Mouse (Mus musculus) intestine, postnatal 0 days (tissue): ENCODE data around the gene Nop56. TPM values are rescaled to one million over a fixed set of nuclear protein-coding genes. Genes with fewer than 3 reads are reported as not detected.

Experiments
- ATAC-seq: fragments of 200-750 bp; cut with Nextera tagmentation; 2 replicates; pipeline ENCODE4 v1.8.0; 2017; ENCODE audit warnings: mild to moderate bottlenecking, moderate TSS enrichment, moderate library complexity
- H3K27ac ChIP-seq: fragments of 300-500 bp; sonication (generic); 2 replicates; pipeline ENCODE4 v1.5.1; 2014; ENCODE audit warnings: mild to moderate bottlenecking, low read depth, low read length, moderate library complexity
- H3K27me3 ChIP-seq: fragments of 300-500 bp; sonication (generic); replicated peaks from 2 replicates; pipeline ENCODE4 v1.6.1; 2014; ENCODE audit warnings: low read length, mixed read lengths; ENCODE audit not compliant: control insufficient read depth, insufficient read depth
- H3K36me3 ChIP-seq: fragments of 300-500 bp; sonication (generic); 2 replicates; pipeline ENCODE4 v1.6.1; 2014; ENCODE audit warnings: mild to moderate bottlenecking, moderate library complexity; ENCODE audit not compliant: control insufficient read depth, insufficient read depth
- H3K4me1 ChIP-seq: fragments of 300-500 bp; sonication (generic); replicated peaks from 2 replicates; pipeline ENCODE4 v1.6.1; 2014; ENCODE audit warnings: antibody characterized with exemption, low read length, mixed read lengths; ENCODE audit not compliant: control insufficient read depth, insufficient read depth
- H3K4me2 ChIP-seq: fragments of 300-500 bp; sonication (generic); replicated peaks from 2 replicates; pipeline ENCODE4 v1.6.1; 2014; ENCODE audit warnings: low read depth, mild to moderate bottlenecking, moderate library complexity
- H3K4me3 ChIP-seq: fragments of 300-500 bp; sonication (generic); 2 replicates; pipeline ENCODE4 v1.5.1; 2014; ENCODE audit warnings: low read depth, low read length
- H3K9ac ChIP-seq: fragments of 300-500 bp; sonication (generic); 2 replicates; pipeline ENCODE4 v1.6.1; 2014; ENCODE audit warnings: mild to moderate bottlenecking, low read depth, low read length
- H3K9me3 ChIP-seq: fragments of 300-500 bp; sonication (generic); 2 replicates; pipeline ENCODE4 v1.6.1; 2016; ENCODE audit warnings: mixed run types; ENCODE audit not compliant: control insufficient read depth
- CTCF ChIP-seq: sonication (generic); IDR thresholded peaks from 2 replicates; pipeline ENCODE4 v1.5.1; 2016; ENCODE audit warnings: low read depth, mild to moderate bottlenecking, control low read depth, antibody characterized with exemption, moderate library complexity
- WGBS: fragments of 180-500 bp; shearing (Covaris S2); extraction: QIAGEN DNeasy Blood & Tissue Kit; methylation state at CpG from one replicate; pipeline ENCODE4 v1.1.7; 2014; 5-methylcytosine and 5-hydroxymethylcytosine counted together
- polyA plus RNA-seq: library from polyadenylated mRNA; unstranded; fragments of >200 nt; fragmentation: Nextera tagmentation; extraction: Ambion mirVana; gene quantifications from 2 replicates; pipeline ENCODE4 v1.2.1, GENCODE M21; 2015

Nop56 gene
- polyA plus RNA-seq, 1 experiment from 2014 or later, result 66.5 TPM

GRCm38 (mm10) chr2:130280224-130280623 lies 6.0 kb downstream of the Nop56 start:
- Histone ChIP-seq H3K36me3 (peaks cover 55% of the 10 kb centered on the region), H3K9me3 (no peaks in the 10 kb centered on the region), H3K27me3 (no peaks in the 10 kb centered on the region), H3K4me1 (peaks cover 6% of the 10 kb centered on the region; the same call in 1 of the 2 replicates), H3K4me3 (no peak overlapping the region), H3K9ac (no peak overlapping the region), H3K27ac (no peak overlapping the region), H3K4me2 (no peak overlapping the region)
- 58% methylated on average over 7 of the region's 7 CpGs for WGBS
- no peak for ATAC-seq
- no peak for TF ChIP-seq CTCF

GRCm38 (mm10) chr2:130280818-130281217 lies 6.6 kb downstream of the Nop56 start:
- peaks cover 55% of the 10 kb centered on the region for H3K36me3 ChIP-seq

GRCm38 (mm10) chr2:130283854-130284654 lies 9.8 kb downstream of the Nop56 start, which contains the start of gene Idh3b:
Idh3b (minus strand) TSS chr2:130284547.
- Histone ChIP-seq H3K27ac (peak within 1 kb of the TSS; percentile 90), H3K4me3 (peak within 1 kb of the TSS; percentile 90), H3K4me2 (peak within 1 kb of the TSS; percentile 88), H3K4me1 (peaks cover 3% of the 10 kb centered on the region; the same call in 1 of the 2 replicates), H3K27me3 (no peaks in the 10 kb centered on the region), H3K9me3 (no peaks in the 10 kb centered on the region), H3K9ac (peak within 1 kb of the TSS; percentile 90), H3K36me3 (peaks cover 27% of the 10 kb centered on the region)
- under 1% methylated on average over 51 of the region's 51 CpGs for WGBS
- ATAC-seq, result peak; percentile 86
- no peak for TF ChIP-seq CTCF

More at GRCm38 (mm10) chr2:130280818-130281217, 6.6 kb downstream of the Nop56 start:
- Histone ChIP-seq H3K4me3 (no peak overlapping the region), H3K27ac (no peak overlapping the region), H3K27me3 (no peaks in the 10 kb centered on the region), H3K9ac (no peak overlapping the region), H3K4me2 (no peak overlapping the region), H3K9me3 (no peaks in the 10 kb centered on the region), H3K4me1 (peaks cover 3% of the 10 kb centered on the region; the same call in 1 of the 2 replicates)
- WGBS, result 70% methylated on average over 4 of the region's 4 CpGs
- TF ChIP-seq CTCF, result no peak
- no peak for ATAC-seq

- H3K4me1 ChIP-seq, result peaks cover 3% of the 10 kb centered on the region; the same call in 1 of the 2 replicates
- H3K9ac ChIP-seq, result no peak overlapping the region
- H3K9me3 ChIP-seq, result no peaks in the 10 kb centered on the region
- no peak overlapping the region for H3K27ac ChIP-seq
- WGBS, result 33% methylated on average over 4 of the region's 4 CpGs
- peaks cover 13% of the 10 kb centered on the region; the same call in 1 of the 2 replicates for H3K27me3 ChIP-seq
- no peak overlapping the region for H3K4me3 ChIP-seq
- ATAC-seq, result no peak
- H3K4me2 ChIP-seq, result no peak overlapping the region
- no peak for TF ChIP-seq CTCF
- no peaks in the 10 kb centered on the region for H3K36me3 ChIP-seq
Observed at GRCm38 (mm10) chr2:130289086-130289485, 14.9 kb downstream of the Nop56 start.

GRCm38 (mm10) chr2:130291434-130291833 lies 17.2 kb downstream of the Nop56 start:
- Histone ChIP-seq H3K27me3 (peaks cover 36% of the 10 kb centered on the region), H3K4me3 (no peak overlapping the region), H3K36me3 (no peaks in the 10 kb centered on the region), H3K9me3 (no peaks in the 10 kb centered on the region), H3K9ac (no peak overlapping the region), H3K4me2 (peak overlapping the region; percentile 37; the same call in 1 of the 2 replicates), H3K4me1 (no peaks in the 10 kb centered on the region), H3K27ac (no peak overlapping the region)
- peak; percentile 96 for TF ChIP-seq CTCF
- ATAC-seq, result peak; percentile 58
- WGBS, result 11% methylated on average over 8 of the region's 8 CpGs

- Histone ChIP-seq H3K9me3 (no peaks in the 10 kb centered on the region), H3K27me3 (peaks cover 44% of the 10 kb centered on the region), H3K4me3 (no peak overlapping the region), H3K9ac (no peak overlapping the region), H3K4me2 (no peak overlapping the region), H3K27ac (no peak overlapping the region), H3K36me3 (no peaks in the 10 kb centered on the region), H3K4me1 (no peaks in the 10 kb centered on the region)
- 49% methylated on average over 3 of the region's 3 CpGs for WGBS
- TF ChIP-seq CTCF, result no peak
- no peak for ATAC-seq
Observed at GRCm38 (mm10) chr2:130293009-130293408, 18.8 kb downstream of the Nop56 start.
